Mouse (Mus musculus) right cerebral cortex, postnatal 36 days (tissue): ENCODE data around the gene Klhl28.

Experiments used
- DNase-seq, 2 experiments: peaks; one replicate each; pipeline ENCODE4 v3.0.0; 2022; ENCODE audit warnings: low spot score in 2 of 2, mixed read lengths in 1 of 2

The Klhl28 gene

DNA sequence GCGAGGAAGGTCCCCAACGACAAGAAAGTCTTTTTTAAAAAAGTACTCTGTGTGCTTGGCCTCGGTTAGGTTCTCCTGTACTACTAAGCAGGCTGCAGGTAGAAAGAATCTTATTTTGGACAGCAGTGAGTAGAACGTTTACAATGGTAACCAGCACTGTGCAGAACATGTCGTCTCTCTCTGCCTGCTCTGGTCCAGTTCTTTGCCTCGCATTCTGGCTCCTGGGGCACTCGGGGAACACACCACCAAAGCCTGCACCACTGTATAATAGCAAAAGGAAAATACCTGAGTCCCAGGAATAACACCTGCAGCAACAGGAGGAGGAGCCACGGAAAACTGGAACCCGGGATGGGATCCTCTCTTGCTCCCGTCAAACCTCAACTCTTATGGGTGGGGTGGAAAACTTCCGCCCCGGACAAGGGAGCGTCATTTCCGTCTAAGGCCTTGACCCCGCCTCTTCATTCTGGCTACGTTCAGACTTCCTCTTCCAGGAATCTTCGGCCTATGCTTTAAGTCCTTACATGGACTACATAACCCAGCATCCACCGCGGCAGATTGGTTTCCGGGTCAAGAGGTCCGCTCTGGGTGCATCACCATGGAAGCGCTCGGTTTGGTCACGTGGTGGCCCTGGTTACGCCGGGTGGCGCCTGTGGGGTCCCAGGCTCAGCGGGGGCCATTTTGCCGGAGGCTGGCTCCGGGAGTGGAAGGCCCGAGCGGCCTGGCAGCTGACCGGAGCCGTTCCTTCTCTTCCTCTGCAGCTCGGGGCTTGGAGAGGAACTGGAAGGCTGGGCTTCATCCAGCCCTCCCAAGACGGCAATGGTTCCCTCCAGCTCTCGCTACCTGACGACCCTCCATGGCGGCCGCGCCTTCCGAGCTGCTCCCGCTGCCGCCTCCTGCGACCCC is at the start of gene Klhl28, which contains the start of gene Togaram1:
Klhl28 (minus strand) TSS at position 411 of the 903 bp plus-strand sequence.
Togaram1 (plus strand) TSS at position 681 of the 903 bp plus-strand sequence.
- peak; percentile 100 for DNase-seq

DNA sequence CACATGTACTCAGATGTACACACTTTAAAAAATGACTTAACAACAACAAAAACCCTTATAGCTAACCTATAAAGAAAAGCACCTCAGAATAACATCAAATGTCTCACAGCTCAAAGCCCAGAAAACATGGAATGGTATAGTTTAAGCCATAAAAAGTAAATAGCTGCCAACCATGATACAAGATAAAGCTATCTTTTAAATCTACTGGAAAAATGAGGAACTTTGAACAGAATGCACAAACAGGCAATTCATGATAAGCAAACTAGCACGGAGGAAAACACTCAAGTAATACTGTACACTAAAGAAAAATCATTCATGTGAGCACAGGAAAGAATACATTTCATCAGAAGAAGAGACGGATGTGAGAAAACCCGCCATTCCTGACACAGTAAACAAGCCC is 42.4 kb upstream of the Klhl28 start:
- DNase-seq: no peak

DNA sequence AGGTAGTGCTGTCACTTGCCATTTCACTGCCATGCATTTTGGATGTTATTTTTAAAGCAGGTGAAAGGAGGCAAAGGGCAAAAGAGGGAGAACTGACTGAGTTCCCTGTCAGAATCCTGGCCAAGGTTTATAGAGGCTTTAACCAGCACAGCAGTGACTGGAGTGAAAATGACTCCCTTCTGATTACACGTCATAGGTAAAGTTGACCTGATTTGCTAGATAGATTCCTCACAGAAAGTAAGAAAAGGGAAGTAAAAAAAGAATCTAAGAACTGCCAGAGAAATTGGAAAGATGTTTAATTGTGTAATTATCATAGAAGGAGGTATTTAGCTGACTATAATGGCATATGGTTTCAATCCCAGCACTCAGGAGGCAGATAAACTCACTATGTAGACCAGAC is 12.2 kb upstream of the Klhl28 start:
- no peak for DNase-seq

DNA sequence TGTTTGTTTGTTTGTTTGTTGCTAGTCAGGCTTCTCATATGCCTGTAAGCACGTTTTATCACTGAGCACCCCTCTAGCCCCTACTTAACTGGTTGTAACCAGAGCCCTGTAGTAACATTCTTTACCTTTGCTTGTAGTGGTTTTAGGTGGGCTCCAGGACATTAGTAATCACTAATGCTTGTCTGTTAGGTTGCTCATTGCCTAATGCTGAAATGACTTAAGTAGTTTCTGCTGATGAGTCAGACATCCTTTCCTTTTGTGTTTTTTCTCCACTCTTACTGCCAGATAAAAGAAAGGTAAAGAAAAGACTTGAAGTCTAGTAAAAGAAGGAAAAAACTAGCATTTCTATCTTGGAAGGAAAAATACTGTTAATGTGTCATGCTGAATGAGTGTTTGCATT is 10.9 kb upstream of the Klhl28 start:
- no peak for DNase-seq

DNA sequence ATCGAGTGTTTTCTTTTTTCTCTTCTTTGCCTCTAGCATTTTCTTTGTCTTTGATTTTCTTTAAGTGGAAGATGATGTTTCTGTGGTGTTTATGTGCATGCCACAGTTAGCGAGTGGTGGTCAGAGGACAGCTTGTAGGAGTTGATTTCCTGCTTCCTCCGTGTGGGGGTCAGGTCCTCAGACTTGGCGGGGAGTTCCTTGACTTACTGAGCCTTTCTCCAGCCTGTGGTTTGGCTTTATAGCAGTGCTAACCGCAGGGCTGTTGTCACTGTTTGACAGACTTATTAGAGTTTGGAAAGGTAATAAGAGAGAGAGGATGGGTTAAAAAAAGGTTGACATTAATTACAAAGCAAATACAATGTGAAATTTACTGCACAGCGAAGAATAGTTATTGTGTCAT is 10.2 kb upstream of the Klhl28 start:
- DNase-seq: no peak

DNA sequence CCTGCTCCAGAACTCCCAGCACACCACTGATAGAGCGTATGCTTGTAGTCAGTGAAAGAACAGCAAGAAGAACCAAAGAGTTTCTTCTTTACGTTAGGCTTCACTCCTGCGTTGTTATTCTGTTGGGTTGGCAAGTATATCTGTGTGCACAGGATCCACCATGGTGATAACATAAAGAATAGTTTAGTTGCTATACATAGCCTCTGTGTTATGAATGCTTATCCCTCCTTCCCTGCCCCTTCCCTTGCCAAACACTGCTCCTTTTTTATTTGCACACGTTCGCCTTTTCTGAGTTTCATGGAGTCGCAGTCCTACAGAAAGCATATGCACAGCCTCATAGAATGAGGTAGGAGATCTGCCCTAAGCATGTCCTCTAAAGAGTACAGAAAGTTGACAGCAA is 6.7 kb upstream of the Klhl28 start:
- no peak for DNase-seq

DNA sequence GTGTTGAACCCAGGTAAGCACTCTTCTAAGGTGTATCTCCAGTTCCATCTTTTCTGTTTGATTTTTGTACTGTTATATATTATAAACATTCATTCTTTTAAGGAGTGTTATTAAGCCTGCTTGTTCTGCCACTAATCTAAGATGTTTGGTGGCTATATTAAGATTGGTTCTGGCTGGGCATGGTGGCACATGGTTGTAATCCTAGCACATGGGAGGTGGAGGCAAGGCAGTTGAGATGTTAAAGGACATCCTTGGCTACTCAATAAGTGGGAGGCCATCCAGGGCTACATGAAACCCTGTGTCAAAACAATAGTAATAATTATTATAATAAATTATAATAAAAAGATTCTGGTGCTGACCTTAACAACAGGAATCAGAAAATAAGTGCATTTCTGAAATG is 6.1 kb upstream of the Klhl28 start:
- DNase-seq: no peak

DNA sequence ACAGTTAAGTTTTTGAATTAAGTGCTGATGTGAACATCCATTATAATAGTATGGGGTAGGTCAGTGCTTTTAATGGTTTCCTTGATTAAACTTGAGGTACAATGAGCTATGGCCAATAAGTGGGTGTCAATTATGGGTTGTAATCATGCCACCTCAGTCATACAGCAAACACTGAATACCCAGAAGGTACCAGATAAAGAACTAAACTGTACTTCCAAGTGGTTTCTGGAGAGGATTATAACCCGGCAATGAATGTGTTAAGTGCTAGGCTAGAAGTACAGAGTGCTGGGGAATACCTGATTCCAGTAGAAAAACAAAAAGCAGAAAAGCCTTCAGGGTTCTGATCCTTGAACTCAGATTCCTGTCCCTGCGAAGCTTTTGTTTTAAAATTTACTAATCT is 2.7 kb upstream of the Klhl28 start:
- DNase-seq: no peak

DNA sequence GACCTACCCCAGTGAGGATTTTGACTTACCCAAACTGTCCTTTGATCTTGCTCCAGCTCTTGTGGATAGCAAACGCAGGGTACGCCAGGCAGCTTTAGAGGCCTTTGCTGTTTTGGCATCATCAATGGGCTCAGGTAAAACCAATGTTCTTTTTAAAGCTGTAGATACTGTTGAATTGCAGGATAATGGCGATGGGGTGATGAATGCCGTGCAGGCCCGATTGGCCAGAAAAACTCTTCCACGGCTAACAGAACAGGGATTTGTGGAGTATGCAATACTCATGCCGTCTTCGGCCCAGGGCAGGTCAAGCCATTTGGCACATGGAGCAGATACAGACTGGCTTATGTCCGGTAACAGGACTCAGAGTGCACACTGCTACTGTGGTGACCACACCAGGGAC is 2.1 kb upstream of the Klhl28 start:
- no peak for DNase-seq

DNA sequence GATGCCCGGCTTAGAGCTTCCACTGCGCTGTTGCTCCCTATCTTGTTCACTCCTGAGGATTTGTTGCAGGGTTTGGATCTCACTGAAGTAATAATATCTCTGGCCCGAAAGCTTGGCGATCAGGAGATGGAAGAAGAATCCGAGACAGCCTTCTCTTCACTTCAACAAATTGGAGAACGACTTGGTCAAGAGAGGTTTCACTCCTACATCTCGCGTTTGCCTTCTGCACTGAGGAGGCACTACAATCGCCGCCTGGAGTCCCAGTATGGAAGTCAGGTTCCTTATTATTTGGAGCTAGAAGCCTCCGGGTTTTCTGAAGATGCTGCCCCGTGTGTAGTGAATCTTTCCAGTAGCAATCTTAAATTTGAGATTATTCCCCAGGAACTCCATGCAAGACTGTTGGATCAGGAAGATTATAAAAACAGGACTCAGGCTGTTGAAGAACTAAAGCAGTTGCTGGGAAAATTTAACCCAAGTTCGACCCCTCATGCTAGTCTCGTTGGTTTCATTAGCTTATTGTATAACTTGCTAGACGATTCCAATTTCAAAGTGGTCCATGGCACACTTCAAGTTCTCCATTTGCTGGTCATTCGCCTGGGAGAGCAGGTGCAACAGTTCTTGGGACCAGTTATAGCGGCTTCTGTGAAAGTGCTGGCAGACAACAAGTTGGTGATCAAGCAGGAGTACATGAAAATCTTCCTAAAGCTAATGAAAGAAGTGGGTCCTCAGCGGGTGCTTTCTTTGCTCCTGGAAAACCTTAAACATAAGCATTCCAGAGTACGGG is 1.5 kb upstream of the Klhl28 start:
- no peak for DNase-seq

DNA sequence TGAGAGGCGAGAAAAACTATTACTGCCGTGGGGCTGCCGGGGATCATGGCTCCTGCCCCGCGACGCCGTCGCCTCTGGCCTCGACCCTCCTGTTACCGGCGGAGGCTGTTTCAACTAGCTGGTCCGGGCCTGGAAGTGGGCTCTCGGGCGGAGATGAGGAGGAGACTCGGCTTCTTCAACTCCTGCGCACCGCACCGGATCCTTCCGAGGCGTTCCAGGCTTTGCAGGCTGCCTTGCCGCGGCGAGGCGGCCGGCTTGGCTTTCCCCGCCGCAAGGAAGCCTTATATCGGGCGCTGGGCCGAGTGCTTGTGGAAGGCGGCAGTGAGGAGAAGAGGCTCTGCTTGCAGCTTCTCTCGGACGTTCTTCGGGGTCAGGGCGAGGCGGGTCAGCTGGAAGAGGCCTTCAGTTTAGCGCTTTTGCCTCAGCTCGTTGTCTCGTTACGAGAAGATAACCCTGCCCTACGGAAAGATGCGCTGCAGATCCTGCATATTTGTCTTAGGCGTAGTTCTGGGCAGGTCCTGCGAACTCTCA is 832 bp upstream of the Klhl28 start:
- peak; percentile 14 to 25 for DNase-seq

DNA sequence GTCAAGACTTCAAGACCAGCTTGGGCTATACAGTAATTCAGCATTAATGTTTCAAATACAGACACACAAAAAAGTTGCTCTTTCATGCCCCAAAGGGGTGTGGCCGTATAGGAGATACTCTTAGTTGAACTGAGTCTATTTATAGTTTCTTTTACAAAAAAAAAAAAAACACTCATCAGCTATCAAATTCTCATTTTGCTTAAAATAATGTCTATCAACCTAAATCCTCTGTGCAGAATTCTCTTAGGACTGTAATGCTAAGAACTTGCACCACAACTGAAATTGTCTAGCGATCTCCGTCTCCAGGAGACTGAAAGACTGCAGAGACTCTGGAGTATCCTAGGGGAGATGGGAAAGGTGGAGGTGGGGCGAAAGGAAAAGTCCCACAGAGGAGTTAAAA is 774 bp downstream of the Klhl28 start:
- DNase-seq: no peak

DNA sequence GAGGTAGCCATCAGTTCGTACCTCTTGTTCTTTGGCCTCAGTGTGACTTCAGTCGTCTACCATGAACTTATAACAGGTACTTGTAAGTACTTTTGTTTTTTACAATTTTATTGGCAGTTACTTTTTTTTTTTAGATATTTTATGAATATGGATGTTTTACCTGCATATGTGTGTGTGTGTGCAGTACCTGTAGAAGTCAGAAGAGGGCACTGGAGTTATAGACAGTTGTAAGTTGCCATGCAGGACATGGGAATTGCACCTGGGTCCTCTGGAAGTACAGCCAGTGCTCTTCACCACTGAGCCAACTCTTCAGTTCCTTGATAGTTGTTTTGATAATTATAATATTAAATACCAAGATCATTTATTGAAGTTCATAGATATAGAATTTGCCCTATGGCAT is 27.8 kb downstream of the Klhl28 start:
- DNase-seq: no peak

DNA sequence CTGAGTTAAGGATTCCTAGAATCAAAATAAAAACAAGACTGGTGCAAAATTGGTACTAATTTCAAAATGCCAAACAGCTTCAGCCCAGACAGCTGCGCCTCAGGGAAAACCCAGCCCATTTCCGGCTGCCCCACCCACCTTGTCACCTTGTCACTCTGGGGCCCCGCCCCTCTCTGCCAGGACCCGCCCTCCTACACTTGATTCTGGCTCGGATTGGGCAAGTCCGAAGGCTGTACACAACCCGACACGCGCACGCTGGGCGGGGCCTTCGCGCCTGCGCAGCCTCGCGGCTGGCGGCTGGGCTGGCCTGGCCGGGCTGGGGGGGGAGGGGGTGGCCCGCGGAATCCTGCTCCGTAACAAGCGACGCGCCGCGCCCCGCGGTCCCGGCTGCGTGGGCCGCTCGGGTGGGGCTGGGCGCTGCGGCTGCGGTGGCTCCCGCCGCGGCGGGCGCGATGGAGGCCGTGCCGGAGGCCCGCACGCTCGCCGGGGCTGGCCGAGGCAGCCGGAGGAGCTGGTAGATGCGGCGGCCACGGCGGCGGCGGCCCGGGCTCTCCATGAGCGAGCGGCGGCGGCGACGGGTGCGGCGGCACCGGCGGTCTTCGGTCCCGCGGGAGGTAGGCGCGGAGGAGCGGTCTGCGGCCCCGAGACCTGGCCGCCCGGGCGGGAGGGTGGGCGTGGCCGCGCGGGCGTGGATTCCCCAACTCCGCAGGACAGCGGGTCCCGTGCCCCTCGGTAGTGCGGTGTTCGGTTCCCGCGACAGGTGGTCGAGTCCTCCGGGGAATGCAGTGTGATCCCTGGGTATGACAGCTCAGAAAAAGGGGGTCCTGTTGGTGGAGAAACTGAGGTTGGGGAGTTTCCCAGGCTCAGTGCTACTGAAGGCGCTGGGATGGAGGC is 47.5 kb downstream of the Klhl28 start, which contains the start of gene Gm527:
Gm527 (plus strand) TSS at position 329 of the 894 bp plus-strand sequence.
- peak; percentile 91 to 95 for DNase-seq

DNA sequence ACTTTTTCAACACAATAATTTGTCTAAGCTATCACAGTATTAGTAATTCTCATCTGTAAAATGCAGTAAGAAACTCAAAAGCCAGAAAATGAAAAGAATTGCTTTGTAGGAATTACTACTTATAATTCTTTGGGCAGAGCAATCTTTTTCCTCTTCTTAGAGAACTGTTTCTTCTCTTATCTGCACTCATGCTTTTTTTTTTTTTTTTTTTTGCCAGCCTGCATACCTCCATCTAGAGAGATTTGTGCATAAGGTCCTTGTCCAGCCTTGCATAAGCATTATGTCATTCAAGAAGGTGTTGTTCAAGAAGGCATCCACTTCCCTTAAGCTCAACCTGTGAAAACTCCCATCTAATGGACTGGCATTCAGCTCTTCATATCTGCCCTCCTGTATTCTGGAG is 48.6 kb downstream of the Klhl28 start:
- no peak for DNase-seq

DNA sequence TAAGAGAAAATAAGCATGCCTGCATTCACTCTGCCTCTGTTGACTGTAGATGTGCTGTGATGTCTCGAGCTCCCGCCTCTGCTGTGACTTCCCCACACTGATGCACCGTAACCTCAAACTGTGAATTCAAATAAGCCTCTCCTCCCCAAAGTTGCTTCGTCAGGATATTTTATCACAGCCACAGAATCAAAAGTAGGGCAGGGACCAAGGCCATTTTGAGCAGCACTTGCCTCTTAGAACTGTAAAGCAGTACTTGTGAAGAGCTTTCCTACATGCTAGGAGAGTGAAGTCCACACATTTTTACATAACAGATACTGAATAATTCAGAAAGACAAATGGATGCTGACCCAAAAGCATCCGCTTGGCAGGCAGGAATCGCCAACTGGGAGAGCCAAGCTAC is 52.3 kb downstream of the Klhl28 start:
- peak in 1 of 2 experiments; percentile 35 for DNase-seq

DNA sequence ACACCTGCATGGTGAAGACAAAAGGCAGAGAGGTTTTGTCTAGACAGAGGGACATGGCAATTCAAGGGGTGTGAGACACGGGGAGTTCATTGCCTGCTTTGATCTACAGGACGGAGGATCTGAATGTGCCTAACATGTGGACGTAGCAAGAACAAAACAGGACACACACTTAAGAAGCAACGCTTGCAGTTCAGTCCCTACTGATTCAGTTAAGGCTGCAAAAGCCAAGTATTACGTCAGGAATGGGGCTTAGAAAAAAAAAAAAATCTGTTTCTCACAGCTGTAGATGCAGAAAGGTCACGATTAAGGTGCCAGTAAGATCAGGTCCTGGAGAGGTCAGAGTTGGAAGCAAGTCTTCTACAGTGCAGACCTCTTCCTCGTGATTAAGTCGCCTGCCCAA is 62.1 kb downstream of the Klhl28 start:
- DNase-seq: no peak

DNA sequence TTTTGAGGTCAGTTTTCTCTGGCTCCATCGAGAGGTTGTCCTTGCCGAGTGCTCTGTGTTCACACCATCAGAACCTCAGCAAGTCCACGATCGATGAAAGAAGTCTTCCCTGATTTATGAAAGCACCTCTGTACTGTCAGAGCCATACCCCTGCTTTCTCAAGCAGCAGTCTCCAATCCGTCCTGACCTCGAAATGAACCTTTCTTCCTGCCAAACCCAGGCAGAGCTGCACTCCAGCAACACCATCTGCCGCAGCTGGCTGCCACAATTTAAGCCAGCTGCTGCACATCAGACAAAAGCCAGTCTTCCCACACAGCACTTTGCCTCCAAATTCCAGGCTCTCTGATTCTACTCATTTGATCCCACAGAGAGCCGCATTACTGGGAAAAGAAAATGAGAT is 62.8 kb downstream of the Klhl28 start:
- DNase-seq: no peak

DNA sequence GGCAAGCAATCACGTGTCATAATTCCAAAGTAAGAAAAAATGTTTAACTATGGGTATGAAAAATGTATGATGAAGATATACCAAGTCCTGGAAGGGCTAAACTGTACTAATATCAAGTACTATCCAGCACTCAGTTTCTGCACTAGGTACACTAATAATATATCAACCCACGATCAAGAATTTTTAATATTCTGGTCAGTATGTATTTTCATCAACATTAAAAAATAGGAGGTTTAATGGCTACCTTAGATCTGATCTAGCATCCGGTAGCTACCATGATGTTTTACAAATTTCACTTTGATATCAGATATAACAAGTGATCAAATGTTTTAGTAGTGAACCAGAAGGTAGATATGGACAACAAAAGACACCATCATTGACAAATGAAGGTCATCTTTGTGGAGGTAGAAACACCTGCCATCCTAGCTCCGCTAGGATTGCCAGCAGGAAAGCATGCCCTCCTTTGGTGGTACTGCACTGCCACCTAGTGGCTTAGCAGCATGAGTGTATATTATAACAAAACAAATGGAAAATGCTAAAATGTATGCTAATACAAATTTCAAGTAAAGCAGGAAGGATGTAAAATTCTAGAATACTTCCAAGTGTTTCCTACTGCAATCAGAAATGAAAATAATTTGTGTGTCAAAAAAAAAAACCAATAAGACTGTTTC is 68.1 kb downstream of the Klhl28 start:
- DNase-seq: no peak
